Mouse (Mus musculus) bone marrow, adult 2 months (tissue): Measurements from ENCODE around the gene Setd5.

Source experiments
- CTCF ChIP-seq: fragments of 200-500 bp; IDR thresholded peaks from 2 replicates; pipeline ENCODE4 v1.5.1; 2011; ENCODE audit warnings: low read length, control low read depth; ENCODE audit not compliant: control insufficient read depth, insufficient read depth
- POLR2A ChIP-seq: fragments of 200-500 bp; IDR thresholded peaks from 2 replicates; pipeline ENCODE4 v1.6.1; 2011; ENCODE audit warnings: low read depth, mild to moderate bottlenecking, control low read depth, low read length, borderline replicate concordance; ENCODE audit not compliant: control insufficient read depth

DNA sequence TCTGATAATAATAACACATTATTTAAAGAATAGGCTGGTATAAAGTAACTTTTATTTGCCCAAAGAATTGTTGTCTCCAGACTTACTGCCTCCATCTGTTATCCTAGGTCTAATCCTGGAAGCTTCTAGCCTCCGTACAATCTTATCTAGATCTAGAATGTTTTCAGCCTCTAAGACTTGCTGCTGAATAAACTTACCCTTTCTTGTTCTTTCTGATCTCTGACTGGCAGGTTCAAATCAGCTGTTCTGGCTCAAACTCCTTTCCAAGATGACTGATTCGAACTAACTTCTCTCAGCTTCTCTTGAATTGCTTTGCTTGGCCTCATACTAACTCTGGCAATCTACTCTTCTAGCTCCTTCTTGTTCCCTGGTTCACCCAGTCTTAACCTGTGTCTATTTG is 36.8 kb upstream of the Setd5 start:
- TF ChIP-seq CTCF, result no peak
- TF ChIP-seq POLR2A, result no peak
